Mouse (Mus musculus): ENCODE data around the gene Olfr320. TPM values are rescaled to one million over a fixed set of nuclear protein-coding genes. Genes with fewer than 3 reads are reported as not detected.

The Olfr320 gene
- polyA plus RNA-seq (2016; fragmentation: Nextera tagmentation; extraction: Ambion mirVana): not detected in 2 replicates

GRCm38 (mm10) chr11:58680799-58681198 is at the start of gene Olfr320:
Gene Olfr320 (plus strand): TSS chr11:58681099.
- H3K4me1 ChIP-seq: no peaks in the 10 kb centered on the region
- H3K4me3 ChIP-seq: no peak within 1 kb of the TSS
- no peak within 1 kb of the TSS for H3K9ac ChIP-seq
- ATAC-seq (ENCODE audit: insufficient number of reproducible peaks, insufficient read depth, low FRiP score, low TSS enrichment): no peak
- H3K9me3 ChIP-seq: no peaks in the 10 kb centered on the region
- WGBS: 92% methylated on average over 1 of the region's 1 CpGs
- no peaks in the 10 kb centered on the region for H3K36me3 ChIP-seq
- H3K27me3 ChIP-seq: no peaks in the 10 kb centered on the region
- no peak within 1 kb of the TSS for H3K27ac ChIP-seq
- no peak within 1 kb of the TSS for H3K4me2 ChIP-seq (replicated peaks)

- no peaks in the 10 kb centered on the region for H3K4me1 ChIP-seq
- no peak overlapping the region for H3K4me2 ChIP-seq (replicated peaks)
- peaks cover 2% of the 10 kb centered on the region; the same call in 1 of the 2 replicates for H3K27me3 ChIP-seq
- no peaks in the 10 kb centered on the region for H3K9me3 ChIP-seq
- H3K27ac ChIP-seq: no peak overlapping the region
- ATAC-seq (ENCODE audit: insufficient number of reproducible peaks, insufficient read depth, low FRiP score, low TSS enrichment): no peak
- H3K36me3 ChIP-seq: no peaks in the 10 kb centered on the region
- no peak overlapping the region for H3K4me3 ChIP-seq
- WGBS: 62% methylated on average over 4 of the region's 4 CpGs
- no peak overlapping the region for H3K9ac ChIP-seq
Measured at GRCm38 (mm10) chr11:58634878-58635277, 46.0 kb upstream of the Olfr320 start.

GRCm38 (mm10) chr11:58636376-58636977 is 44.4 kb upstream of the Olfr320 start:
- peaks cover 16% of the 10 kb centered on the region for H3K27me3 ChIP-seq
- no peaks in the 10 kb centered on the region for H3K9me3 ChIP-seq
- H3K4me1 ChIP-seq: peaks cover 9% of the 10 kb centered on the region
- H3K4me3 ChIP-seq: no peak overlapping the region
- ATAC-seq (ENCODE audit: insufficient number of reproducible peaks, insufficient read depth, low FRiP score, low TSS enrichment): no peak
- WGBS: 25% methylated on average over 4 of the region's 4 CpGs
- no peak overlapping the region for H3K4me2 ChIP-seq (replicated peaks)
- H3K27ac ChIP-seq: no peak overlapping the region
- H3K36me3 ChIP-seq: no peaks in the 10 kb centered on the region
- no peak overlapping the region for H3K9ac ChIP-seq

GRCm38 (mm10) chr11:58638176-58638701 is 42.7 kb upstream of the Olfr320 start:
- WGBS: 48% methylated on average over 7 of the region's 7 CpGs
- no peaks in the 10 kb centered on the region for H3K36me3 ChIP-seq
- no peak overlapping the region for H3K4me2 ChIP-seq (replicated peaks)
- no peak overlapping the region for H3K27ac ChIP-seq
- no peaks in the 10 kb centered on the region for H3K9me3 ChIP-seq
- H3K27me3 ChIP-seq: peaks cover 23% of the 10 kb centered on the region
- no peak overlapping the region for H3K4me3 ChIP-seq
- no peak for ATAC-seq (ENCODE audit: insufficient number of reproducible peaks, insufficient read depth, low FRiP score, low TSS enrichment)
- H3K9ac ChIP-seq: no peak overlapping the region
- peaks cover 9% of the 10 kb centered on the region for H3K4me1 ChIP-seq

GRCm38 (mm10) chr11:58640272-58640867 is 40.5 kb upstream of the Olfr320 start, which contains the start of gene Trim58:
Gene Trim58 (plus strand): TSS chr11:58640465.
- H3K4me2 ChIP-seq (replicated peaks): peak within 1 kb of the TSS; percentile 73
- H3K4me3 ChIP-seq: peak within 1 kb of the TSS; percentile 33
- H3K27me3 ChIP-seq: peaks cover 23% of the 10 kb centered on the region
- H3K9ac ChIP-seq: peak within 1 kb of the TSS; percentile 28; the same call in 1 of the 2 replicates
- WGBS: 2% methylated on average over 34 of the region's 34 CpGs
- peaks cover 9% of the 10 kb centered on the region for H3K4me1 ChIP-seq
- peak within 1 kb of the TSS; percentile 42; the same call in 1 of the 2 replicates for H3K27ac ChIP-seq
- H3K9me3 ChIP-seq: no peaks in the 10 kb centered on the region
- peak; percentile 35; the same call in 1 of the 2 replicates for ATAC-seq (ENCODE audit: insufficient number of reproducible peaks, insufficient read depth, low FRiP score, low TSS enrichment)
- no peaks in the 10 kb centered on the region for H3K36me3 ChIP-seq

- Histone ChIP-seq H3K27ac (no peak overlapping the region), H3K9ac (peak overlapping the region; percentile 28; the same call in 1 of the 2 replicates), H3K9me3 (no peaks in the 10 kb centered on the region), H3K27me3 (peaks cover 23% of the 10 kb centered on the region), H3K4me1 (peaks cover 9% of the 10 kb centered on the region), H3K4me3 (peak overlapping the region; percentile 33), H3K4me2 (replicated peaks) (peak overlapping the region; percentile 73), H3K36me3 (no peaks in the 10 kb centered on the region)
- WGBS: 21% methylated on average over 14 of the region's 14 CpGs
- ATAC-seq (ENCODE audit: insufficient number of reproducible peaks, insufficient read depth, low FRiP score, low TSS enrichment): no peak
Measured at GRCm38 (mm10) chr11:58641057-58641456, 39.8 kb upstream of the Olfr320 start.

- Histone ChIP-seq H3K9me3 (no peaks in the 10 kb centered on the region), H3K36me3 (no peaks in the 10 kb centered on the region), H3K4me2 (replicated peaks) (no peak overlapping the region), H3K4me1 (peaks cover 9% of the 10 kb centered on the region), H3K27me3 (peaks cover 23% of the 10 kb centered on the region), H3K27ac (0 out of 2 replicates have a peak overlapping the region, but pooled peaks have one; percentile 19), H3K9ac (no peak overlapping the region), H3K4me3 (no peak overlapping the region)
- peak; percentile 81; the same call in 1 of the 2 replicates for ATAC-seq (ENCODE audit: insufficient number of reproducible peaks, insufficient read depth, low FRiP score, low TSS enrichment)
- whole genome bisulfite sequencing: 83% methylated on average over 13 of the region's 13 CpGs
Measured at GRCm38 (mm10) chr11:58641638-58642358, 39.1 kb upstream of the Olfr320 start.

GRCm38 (mm10) chr11:58643350-58643749 is 37.5 kb upstream of the Olfr320 start:
- Histone ChIP-seq H3K36me3 (no peaks in the 10 kb centered on the region), H3K9me3 (no peaks in the 10 kb centered on the region), H3K4me1 (peaks cover 9% of the 10 kb centered on the region), H3K27ac (no peak overlapping the region), H3K9ac (no peak overlapping the region), H3K4me3 (no peak overlapping the region), H3K27me3 (peaks cover 23% of the 10 kb centered on the region), H3K4me2 (replicated peaks) (no peak overlapping the region)
- WGBS: 33% methylated on average over 6 of the region's 6 CpGs
- no peak for ATAC-seq (ENCODE audit: insufficient number of reproducible peaks, insufficient read depth, low FRiP score, low TSS enrichment)

GRCm38 (mm10) chr11:58655151-58655550 is 25.7 kb upstream of the Olfr320 start:
- Histone ChIP-seq H3K9ac (no peak overlapping the region), H3K4me2 (replicated peaks) (no peak overlapping the region), H3K36me3 (no peaks in the 10 kb centered on the region), H3K4me1 (no peaks in the 10 kb centered on the region), H3K27me3 (no peaks in the 10 kb centered on the region), H3K27ac (no peak overlapping the region), H3K4me3 (no peak overlapping the region), H3K9me3 (no peaks in the 10 kb centered on the region)
- 82% methylated on average over 3 of the region's 3 CpGs for WGBS
- ATAC-seq (ENCODE audit: insufficient number of reproducible peaks, insufficient read depth, low FRiP score, low TSS enrichment): no peak

- H3K4me3 ChIP-seq: no peak within 1 kb of the TSS
- no peak within 1 kb of the TSS for H3K27ac ChIP-seq
- H3K4me1 ChIP-seq: no peaks in the 10 kb centered on the region
- ATAC-seq (ENCODE audit: insufficient number of reproducible peaks, insufficient read depth, low FRiP score, low TSS enrichment): no peak
- H3K36me3 ChIP-seq: no peaks in the 10 kb centered on the region
- 87% methylated on average over 4 of the region's 4 CpGs for whole genome bisulfite sequencing
- H3K4me2 ChIP-seq (replicated peaks): no peak within 1 kb of the TSS
- no peaks in the 10 kb centered on the region for H3K9me3 ChIP-seq
- no peak within 1 kb of the TSS for H3K9ac ChIP-seq
- no peaks in the 10 kb centered on the region for H3K27me3 ChIP-seq
Measured at GRCm38 (mm10) chr11:58658596-58658995, 22.3 kb upstream of the Olfr320 start, which contains the start of gene Olfr322. Gene Olfr322 (plus strand): TSS chr11:58658782.

GRCm38 (mm10) chr11:58669252-58669651 is 11.6 kb upstream of the Olfr320 start:
- Histone ChIP-seq H3K9ac (no peak overlapping the region), H3K27ac (no peak overlapping the region), H3K4me1 (no peaks in the 10 kb centered on the region), H3K4me2 (replicated peaks) (no peak overlapping the region), H3K36me3 (no peaks in the 10 kb centered on the region), H3K9me3 (no peaks in the 10 kb centered on the region), H3K27me3 (no peaks in the 10 kb centered on the region), H3K4me3 (no peak overlapping the region)
- ATAC-seq (ENCODE audit: insufficient number of reproducible peaks, insufficient read depth, low FRiP score, low TSS enrichment): no peak
